Mouse (Mus musculus) G1E (cell line): Measurements from ENCODE around the gene Lrig2.

Experiments
- CTCF ChIP-seq: IDR thresholded peaks from 2 replicates; pipeline ENCODE4 v1.5.1; 2012; ENCODE audit warnings: low read depth, low read length, inconsistent platforms, mixed read lengths
- GATA1 ChIP-seq: IDR thresholded peaks from 2 replicates; pipeline ENCODE4 v1.6.1; 2012; ENCODE audit warnings: borderline replicate concordance, low read length, inconsistent platforms, mixed read lengths
- GATA2 ChIP-seq: IDR thresholded peaks from 2 replicates; pipeline ENCODE4 v1.6.1; 2012; ENCODE audit warnings: low read depth, low read length, inconsistent platforms, borderline replicate concordance
- POLR2AphosphoS5 ChIP-seq: IDR thresholded peaks from 2 replicates; pipeline ENCODE4 v1.6.1; 2012; ENCODE audit warnings: low read depth, low read length, inconsistent platforms; ENCODE audit not compliant: insufficient replicate concordance
- TAL1 ChIP-seq: conservative IDR thresholded peaks from 2 replicates; pipeline ENCODE4 v1.6.1; 2012; ENCODE audit warnings: low read depth, low read length, inconsistent platforms, mixed read lengths

DNA sequence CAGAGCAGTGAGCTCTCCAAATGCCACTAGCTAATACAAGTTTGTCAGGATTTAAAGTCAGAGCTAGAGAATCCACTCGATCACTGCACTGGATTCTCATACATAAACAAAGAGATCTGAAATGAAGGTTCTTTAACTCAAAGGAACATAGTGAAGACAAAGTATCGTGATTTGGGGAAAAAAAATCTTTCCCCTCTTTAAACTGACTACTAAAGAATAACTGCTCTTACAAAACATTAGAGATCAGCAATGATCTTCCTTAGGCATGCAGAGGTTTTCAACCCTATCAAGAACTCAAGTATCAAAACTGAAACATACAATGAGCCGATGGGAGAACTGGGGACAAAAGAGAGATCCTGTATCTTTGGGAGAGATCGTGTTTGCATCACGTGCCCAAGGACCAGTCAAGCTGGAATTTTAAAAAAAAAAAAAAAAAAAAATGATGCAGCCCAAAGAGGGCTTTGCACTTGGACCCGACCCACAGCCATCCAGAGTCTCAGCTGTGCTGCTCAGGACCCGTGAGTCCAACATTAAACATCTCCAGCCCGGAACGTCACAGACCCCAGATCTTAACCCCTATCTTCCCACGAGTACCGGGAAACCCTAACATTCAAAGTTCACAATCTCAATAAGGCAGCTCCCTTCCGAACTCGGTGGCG lies 818 bp downstream of the Lrig2 start:
- TF ChIP-seq CTCF (no peak), POLR2AphosphoS5 (no peak), GATA1 (no peak), TAL1 (no peak), GATA2 (no peak)
